Mouse (Mus musculus) neural tube, embryonic 14.5 days (tissue): ENCODE data around the gene Col25a1. TPM values are rescaled to one million over a fixed set of nuclear protein-coding genes. Genes with fewer than 3 reads are reported as not detected.
A peak's percentile ranks its signal among the peaks of the same experiment; 100 is the strongest.

ENCODE experiments used
- ATAC-seq: fragments of 200-750 bp; cut with Nextera tagmentation; 2 replicates; pipeline ENCODE4 v1.8.0; 2017; ENCODE audit warnings: low read depth, mild to moderate bottlenecking, moderate TSS enrichment, moderate library complexity
- H3K27ac ChIP-seq: fragments of 300-500 bp; sonication (generic); 2 replicates; pipeline ENCODE4 v1.5.1; 2014; ENCODE audit warnings: low read depth, mild to moderate bottlenecking, control low read depth, low read length, moderate library complexity, mixed read lengths
- H3K27me3 ChIP-seq: fragments of 300-500 bp; sonication (generic); 2 replicates; pipeline ENCODE4 v1.6.1; 2014; ENCODE audit warnings: low read length; ENCODE audit not compliant: control insufficient read depth, insufficient read depth
- H3K36me3 ChIP-seq: fragments of 300-500 bp; sonication (generic); 2 replicates; pipeline ENCODE4 v1.6.1; 2014; ENCODE audit warnings: low read length, mixed read lengths; ENCODE audit not compliant: control insufficient read depth, insufficient read depth
- H3K4me1 ChIP-seq: fragments of 300-500 bp; sonication (generic); 2 replicates; pipeline ENCODE4 v1.6.1; 2014; ENCODE audit warnings: low read length; ENCODE audit not compliant: control insufficient read depth, insufficient read depth
- H3K4me2 ChIP-seq: fragments of 300-500 bp; sonication (generic); 2 replicates; pipeline ENCODE4 v1.6.1; 2014; ENCODE audit warnings: mild to moderate bottlenecking, low read depth, low read length, control low read depth
- H3K4me3 ChIP-seq: fragments of 300-500 bp; sonication (generic); 2 replicates; pipeline ENCODE4 v1.5.1; 2014; ENCODE audit warnings: low read depth, low read length, control low read depth, mixed read lengths
- H3K9ac ChIP-seq: fragments of 300-500 bp; sonication (generic); replicated peaks from 2 replicates; pipeline ENCODE4 v1.6.1; 2014; ENCODE audit warnings: low read depth, mild to moderate bottlenecking, control low read depth, low read length, mixed read lengths
- H3K9me3 ChIP-seq: fragments of 300-500 bp; sonication (generic); 2 replicates; pipeline ENCODE4 v1.6.1; 2016; ENCODE audit warnings: low read length; ENCODE audit not compliant: control insufficient read depth
- WGBS: fragments of 180-500 bp; shearing (Covaris S2); extraction: QIAGEN DNeasy Blood & Tissue Kit; methylation state at CpG from one replicate; pipeline ENCODE4 v1.1.7; 2014; 5-methylcytosine and 5-hydroxymethylcytosine counted together
- polyA plus RNA-seq: library from polyadenylated mRNA; unstranded; fragments of >200 nt; fragmentation: Nextera tagmentation; extraction: Ambion mirVana; gene quantifications from 2 replicates; pipeline ENCODE4 v1.2.1, GENCODE M21; 2014

Col25a1 gene
- polyA plus RNA-seq, 1 experiment from 2014 or later = 10.5 TPM

DNA sequence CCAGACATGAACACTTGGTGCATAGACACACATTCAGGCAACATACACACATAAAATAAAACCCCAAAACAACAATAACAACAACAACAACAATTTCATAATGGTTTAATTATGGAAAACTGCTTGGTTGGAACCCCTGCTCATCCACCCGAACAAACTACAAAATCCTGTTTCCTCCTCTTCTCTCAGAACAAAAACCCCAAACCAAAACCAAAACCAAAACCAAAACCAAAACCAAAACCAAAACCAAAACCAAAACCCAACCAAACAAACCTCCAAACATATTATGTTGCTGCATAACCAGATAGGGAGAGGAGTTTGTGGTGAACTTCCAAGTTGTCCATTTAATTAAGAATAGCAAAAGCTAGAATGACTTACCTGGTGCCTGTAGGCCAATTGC, 17.9 kb downstream of the Col25a1 start:
- Histone ChIP-seq H3K4me2 (no peak overlapping the region), H3K27ac (no peak overlapping the region), H3K9me3 (no peaks in the 10 kb centered on the region), H3K4me3 (no peak overlapping the region), H3K36me3 (no peaks in the 10 kb centered on the region), H3K4me1 (no peaks in the 10 kb centered on the region), H3K27me3 (no peaks in the 10 kb centered on the region), H3K9ac (no peak overlapping the region)
- WGBS = 89% methylated on average over 1 of the region's 1 CpGs
- ATAC-seq = no peak

DNA sequence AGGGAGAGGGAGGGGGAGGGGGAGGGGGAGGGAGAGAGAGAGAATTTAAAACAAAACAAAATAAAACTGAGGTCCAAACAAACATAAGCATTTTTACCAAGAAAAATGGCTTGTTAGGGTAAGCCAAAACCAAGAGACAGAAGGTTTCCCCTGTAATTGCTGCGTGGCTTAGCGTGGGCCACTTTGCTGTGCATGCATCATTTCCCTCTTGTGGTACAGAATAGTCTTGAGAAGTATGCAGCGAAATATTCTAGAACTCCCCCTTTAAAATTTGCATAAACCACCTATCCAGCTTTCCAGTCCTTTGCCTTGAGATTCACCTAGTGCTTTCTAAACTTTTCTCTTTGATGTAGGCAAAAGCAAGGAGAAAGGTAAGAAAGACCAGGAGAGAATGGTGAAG, 21.8 kb downstream of the Col25a1 start:
- Histone ChIP-seq H3K4me2 (no peak overlapping the region), H3K36me3 (no peaks in the 10 kb centered on the region), H3K27ac (no peak overlapping the region), H3K4me3 (no peak overlapping the region), H3K9ac (no peak overlapping the region), H3K9me3 (no peaks in the 10 kb centered on the region), H3K27me3 (no peaks in the 10 kb centered on the region), H3K4me1 (no peaks in the 10 kb centered on the region)
- ATAC-seq = no peak
- WGBS = 86% methylated on average over 3 of the region's 3 CpGs

DNA sequence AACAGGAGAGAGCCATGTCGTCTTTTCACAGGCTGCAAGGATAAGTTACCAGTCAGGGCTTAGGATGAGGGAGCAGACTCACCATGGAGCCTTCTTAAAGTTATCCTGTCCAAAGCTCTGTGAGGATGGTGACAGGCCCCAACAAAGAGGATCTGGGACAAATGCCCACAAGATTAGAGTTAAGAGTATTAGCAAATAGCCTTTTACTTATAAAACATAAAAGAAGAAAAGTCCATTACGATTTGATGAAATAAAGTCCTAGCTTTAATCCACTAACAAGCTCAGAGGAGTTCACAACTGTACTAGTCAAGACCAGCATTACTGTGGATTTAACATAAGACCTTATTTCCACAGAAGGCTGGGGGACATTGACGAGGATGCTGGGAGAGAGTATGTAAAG, 26.2 kb downstream of the Col25a1 start:
- H3K4me1 ChIP-seq = no peaks in the 10 kb centered on the region
- H3K36me3 ChIP-seq = no peaks in the 10 kb centered on the region
- 80% methylated on average over 3 of the region's 3 CpGs for WGBS

DNA sequence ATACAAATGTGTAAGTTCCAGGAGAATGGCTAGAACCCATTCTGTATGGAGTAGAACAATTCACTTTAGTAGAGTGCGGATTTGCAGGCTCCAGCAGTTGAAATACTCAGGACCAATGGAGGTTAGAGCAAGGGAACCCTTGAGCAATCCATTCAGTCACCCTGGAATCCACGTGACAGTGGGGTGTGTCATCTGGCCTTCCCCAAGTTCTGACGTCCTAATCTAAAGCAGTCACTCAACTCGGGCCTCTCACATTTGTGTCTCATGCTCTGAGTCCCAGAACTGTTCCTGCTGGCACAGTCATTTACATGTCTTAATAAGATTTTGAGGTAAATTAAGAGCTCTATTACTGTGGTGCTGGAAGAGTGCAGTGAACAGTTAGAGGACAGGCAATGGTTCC, 28.6 kb downstream of the Col25a1 start:
- no peaks in the 10 kb centered on the region for H3K36me3 ChIP-seq
- H3K4me3 ChIP-seq = no peak overlapping the region
- no peaks in the 10 kb centered on the region for H3K9me3 ChIP-seq
- WGBS = 82% methylated on average over 4 of the region's 4 CpGs
- no peak overlapping the region for H3K9ac ChIP-seq
- H3K4me2 ChIP-seq = no peak overlapping the region
- no peak for ATAC-seq
- H3K27me3 ChIP-seq = no peaks in the 10 kb centered on the region
- H3K4me1 ChIP-seq = no peaks in the 10 kb centered on the region
- H3K27ac ChIP-seq = no peak overlapping the region

More for the DNA sequence above, 26.2 kb downstream of the Col25a1 start:
- no peak for ATAC-seq
- Histone ChIP-seq H3K9ac (no peak overlapping the region), H3K9me3 (no peaks in the 10 kb centered on the region), H3K4me3 (no peak overlapping the region), H3K4me2 (no peak overlapping the region), H3K27me3 (no peaks in the 10 kb centered on the region), H3K27ac (no peak overlapping the region)

DNA sequence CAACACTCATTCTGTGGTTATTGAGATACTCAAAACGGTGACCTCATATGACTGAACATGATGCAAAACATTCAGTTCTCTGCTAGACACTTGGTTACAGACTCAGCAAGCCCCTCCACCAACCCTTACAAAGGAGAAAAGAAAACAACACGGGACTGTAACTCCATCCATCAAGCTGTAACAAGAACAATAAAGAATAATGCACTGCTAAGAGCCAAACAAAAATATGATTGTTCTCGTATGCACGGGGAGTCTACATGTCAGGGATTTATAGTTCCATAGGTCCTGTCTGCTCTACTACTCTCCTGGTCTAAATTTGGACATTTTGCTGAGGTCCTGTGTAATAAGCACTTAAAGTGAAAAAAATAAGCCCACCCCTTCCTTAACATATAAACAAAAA, 29.6 kb downstream of the Col25a1 start:
- no peaks in the 10 kb centered on the region for H3K4me1 ChIP-seq
- no peak overlapping the region for H3K27ac ChIP-seq
- ATAC-seq = no peak
- no peaks in the 10 kb centered on the region for H3K36me3 ChIP-seq
- 22% methylated on average over 4 of the region's 4 CpGs for WGBS
- H3K27me3 ChIP-seq = no peaks in the 10 kb centered on the region
- H3K4me3 ChIP-seq = no peak overlapping the region
- no peaks in the 10 kb centered on the region for H3K9me3 ChIP-seq
- no peak overlapping the region for H3K9ac ChIP-seq
- no peak overlapping the region for H3K4me2 ChIP-seq

DNA sequence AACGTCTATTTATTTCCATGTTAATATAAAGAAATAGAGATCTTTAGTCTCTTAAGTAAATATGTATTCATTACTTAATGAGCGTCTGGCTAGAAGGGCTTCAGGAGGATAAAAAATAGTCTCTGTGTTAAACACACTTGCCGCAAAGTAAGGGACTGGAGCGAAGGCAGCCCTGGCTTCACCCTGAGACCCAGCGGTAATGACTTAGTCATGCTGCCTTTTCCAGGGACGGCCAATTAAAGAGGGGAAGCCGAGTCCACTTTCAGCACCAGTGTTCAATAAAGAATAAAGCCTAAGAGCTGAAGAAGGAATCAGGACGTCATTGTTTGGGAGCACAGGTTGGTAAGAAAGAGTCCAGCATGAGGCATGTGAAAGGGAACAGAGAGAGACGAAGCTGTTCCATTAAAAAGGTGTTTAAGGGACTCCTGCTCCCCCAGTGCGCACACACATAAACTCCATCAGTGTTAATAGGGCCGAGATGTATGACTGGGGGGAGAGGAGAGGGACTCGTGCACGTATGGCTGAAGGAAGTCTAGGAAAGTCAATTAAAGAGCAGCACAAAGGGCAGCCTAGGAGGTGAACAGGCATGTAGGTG, 30.1 kb downstream of the Col25a1 start:
- H3K27me3 ChIP-seq = no peaks in the 10 kb centered on the region
- no peak for ATAC-seq
- no peaks in the 10 kb centered on the region for H3K4me1 ChIP-seq
- H3K9me3 ChIP-seq = no peaks in the 10 kb centered on the region
- no peak overlapping the region for H3K9ac ChIP-seq
- H3K27ac ChIP-seq = no peak overlapping the region
- WGBS = 28% methylated on average over 13 of the region's 13 CpGs
- H3K4me3 ChIP-seq = no peak overlapping the region
- no peaks in the 10 kb centered on the region for H3K36me3 ChIP-seq
- H3K4me2 ChIP-seq = no peak overlapping the region

DNA sequence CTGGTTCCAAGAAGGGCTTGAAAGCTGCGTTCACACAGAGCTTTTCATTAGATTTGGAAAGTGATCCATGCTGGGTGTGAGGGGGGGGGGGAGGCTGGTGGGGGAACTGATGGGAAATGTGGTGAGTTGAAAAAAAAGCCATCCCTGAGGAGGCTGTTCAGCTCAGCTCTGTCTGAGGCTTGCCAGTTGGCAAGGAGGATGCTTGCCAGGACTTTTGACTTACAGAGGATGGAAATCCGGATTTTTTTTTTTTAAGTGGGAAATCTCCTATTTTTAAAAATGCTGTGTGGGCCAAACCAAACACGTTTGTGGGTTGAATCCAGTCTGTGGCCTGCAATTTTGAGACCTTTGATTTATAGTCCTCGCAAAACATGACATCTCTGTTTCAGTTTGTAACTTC, 35.6 kb downstream of the Col25a1 start:
- whole genome bisulfite sequencing = 78% methylated on average over 4 of the region's 4 CpGs
- H3K4me3 ChIP-seq = no peak overlapping the region
- no peaks in the 10 kb centered on the region; the same call in 1 of the 2 replicates for H3K9me3 ChIP-seq
- H3K36me3 ChIP-seq = no peaks in the 10 kb centered on the region
- no peak overlapping the region for H3K4me2 ChIP-seq
- H3K4me1 ChIP-seq = no peaks in the 10 kb centered on the region
- no peak overlapping the region for H3K9ac ChIP-seq
- ATAC-seq = no peak
- H3K27me3 ChIP-seq = no peaks in the 10 kb centered on the region
- no peak overlapping the region for H3K27ac ChIP-seq

DNA sequence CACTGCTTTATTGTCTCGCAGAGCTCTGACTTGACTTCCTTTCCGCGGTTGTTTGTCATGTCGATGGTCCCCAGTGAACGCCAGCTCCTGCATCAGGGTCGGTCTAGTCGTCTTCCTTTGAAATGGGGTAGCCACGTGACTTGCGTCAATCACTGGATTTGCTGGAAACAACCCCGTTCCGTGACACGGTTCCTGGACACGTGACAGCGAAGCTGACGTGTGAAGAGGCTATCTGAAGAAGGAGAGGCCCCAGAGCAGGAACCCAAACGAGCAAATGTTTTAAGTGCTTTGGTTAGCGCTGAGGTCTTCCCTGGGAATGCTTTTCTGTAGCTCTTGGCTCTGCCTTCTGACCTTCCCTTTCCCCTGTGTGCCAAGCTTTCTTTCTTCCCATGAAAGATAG, 41.5 kb downstream of the Col25a1 start:
- Histone ChIP-seq H3K4me1 (no peaks in the 10 kb centered on the region), H3K36me3 (no peaks in the 10 kb centered on the region), H3K4me3 (no peak overlapping the region), H3K9me3 (no peaks in the 10 kb centered on the region; the same call in 1 of the 2 replicates), H3K4me2 (no peak overlapping the region), H3K9ac (no peak overlapping the region), H3K27ac (no peak overlapping the region), H3K27me3 (no peaks in the 10 kb centered on the region)
- WGBS = 70% methylated on average over 17 of the region's 17 CpGs
- peak; percentile 14; the same call in 1 of the 2 replicates for ATAC-seq

DNA sequence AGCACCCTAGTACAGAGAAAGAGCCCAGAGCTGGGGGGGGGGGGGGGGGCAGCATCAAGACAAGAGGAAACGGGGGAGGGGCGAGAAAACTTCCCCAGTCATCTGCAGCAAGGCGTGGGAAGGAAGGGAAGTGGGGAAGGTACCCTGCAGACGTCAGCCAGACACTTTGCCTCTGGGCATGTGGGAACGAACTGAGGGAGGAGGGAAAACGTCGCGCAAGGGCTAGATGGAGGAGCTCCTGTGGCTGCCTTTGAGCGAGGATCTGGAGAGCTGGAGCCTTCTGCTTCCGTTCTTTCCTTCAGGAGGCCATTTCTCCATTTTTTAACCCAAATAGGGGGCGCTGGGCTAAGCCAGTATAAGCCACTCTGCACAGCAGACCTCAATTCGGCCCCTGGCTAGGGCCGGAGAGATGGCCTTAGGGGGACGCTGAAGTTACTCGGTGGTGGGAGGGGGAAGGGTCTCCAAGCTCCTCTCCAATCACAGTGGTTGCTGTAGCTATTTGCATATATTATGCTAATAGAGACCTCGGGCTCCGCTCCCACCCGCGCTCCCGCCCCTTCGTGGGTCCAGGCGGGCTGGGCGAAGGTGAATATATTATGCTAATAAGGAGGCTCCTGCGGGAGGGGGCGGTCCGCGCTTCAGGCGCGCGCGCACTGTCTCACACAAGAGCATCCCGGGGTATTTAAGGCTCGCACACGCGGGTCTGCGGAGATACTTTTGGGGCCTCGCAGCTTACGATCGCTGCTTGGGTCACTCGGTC, 49.1 kb downstream of the Col25a1 start:
- Histone ChIP-seq H3K9me3 (no peaks in the 10 kb centered on the region), H3K4me1 (no peaks in the 10 kb centered on the region), H3K4me3 (peak overlapping the region; percentile 54), H3K27me3 (0 out of 2 replicates have a peak, but pooled peaks cover 5% of the 10 kb centered on the region), H3K36me3 (no peaks in the 10 kb centered on the region), H3K27ac (no peak overlapping the region), H3K4me2 (peak overlapping the region; percentile 100), H3K9ac (peak overlapping the region; percentile 8; the same call in 1 of the 2 replicates)
- ATAC-seq = peak; percentile 96
- under 1% methylated on average over 40 of the region's 40 CpGs for WGBS
